Mouse (Mus musculus) heart, embryonic 15.5 days (tissue): ENCODE data around the gene Flywch1. TPM values are rescaled to one million over a fixed set of nuclear protein-coding genes. Genes with fewer than 3 reads are reported as not detected.

Experiments
- ATAC-seq: fragments of 200-750 bp; cut with Nextera tagmentation; replicated peaks from 2 replicates; pipeline ENCODE4 v1.8.0; 2017; ENCODE audit warnings: low read depth, moderate TSS enrichment; ENCODE audit not compliant: insufficient number of reproducible peaks, insufficient read depth, low FRiP score
- H3K27ac ChIP-seq: fragments of 300-500 bp; sonication (generic); 2 replicates; pipeline ENCODE4 v1.5.1; 2015; ENCODE audit warnings: mild to moderate bottlenecking, inconsistent platforms
- H3K27me3 ChIP-seq: fragments of 300-500 bp; sonication (generic); 2 replicates; pipeline ENCODE4 v1.6.1; 2015; ENCODE audit warnings: inconsistent platforms
- H3K36me3 ChIP-seq: fragments of 300-500 bp; sonication (generic); 2 replicates; pipeline ENCODE4 v1.6.1; 2015; ENCODE audit warnings: mild to moderate bottlenecking, inconsistent platforms
- H3K4me1 ChIP-seq: fragments of 300-500 bp; sonication (generic); replicated peaks from 2 replicates; pipeline ENCODE4 v1.6.1; 2015; ENCODE audit warnings: inconsistent platforms
- H3K4me2 ChIP-seq: fragments of 300-500 bp; sonication (generic); 2 replicates; pipeline ENCODE4 v1.6.1; 2015; ENCODE audit warnings: inconsistent platforms, mild to moderate bottlenecking, moderate library complexity
- H3K4me3 ChIP-seq: fragments of 300-500 bp; sonication (generic); 2 replicates; pipeline ENCODE4 v1.5.1; 2015; ENCODE audit warnings: mild to moderate bottlenecking, inconsistent platforms
- H3K9ac ChIP-seq: fragments of 300-500 bp; sonication (generic); 2 replicates; pipeline ENCODE4 v1.6.1; 2015; ENCODE audit warnings: mild to moderate bottlenecking, inconsistent platforms
- H3K9me3 ChIP-seq: fragments of 300-500 bp; sonication (generic); replicated peaks from 2 replicates; pipeline ENCODE4 v1.6.1; 2016; ENCODE audit warnings: inconsistent platforms
- WGBS: fragments of 180-500 bp; shearing (Covaris S2); methylation state at CpG from one replicate; pipeline ENCODE4 v1.1.7; 2015; ENCODE audit warnings: mixed read lengths; 5-methylcytosine and 5-hydroxymethylcytosine counted together
- polyA plus RNA-seq: library from polyadenylated mRNA; unstranded; fragments of >200 nt; fragmentation: Nextera tagmentation; extraction: Ambion mirVana; gene quantifications from 2 replicates; pipeline ENCODE4 v1.2.1, GENCODE M21; 2015

Flywch1 gene
- polyA plus RNA-seq, 1 experiment from 2014 or later: 36.5 TPM

GRCm38 (mm10) chr17:23797316-23797715 is 25.9 kb upstream of the Flywch1 start:
- Histone ChIP-seq H3K36me3 (no peaks in the 10 kb centered on the region), H3K4me3 (no peak overlapping the region), H3K9ac (no peak overlapping the region), H3K27ac (no peak overlapping the region), H3K9me3 (no peaks in the 10 kb centered on the region), H3K4me2 (no peak overlapping the region), H3K27me3 (no peaks in the 10 kb centered on the region), H3K4me1 (no peaks in the 10 kb centered on the region)
- WGBS: 59% methylated on average over 7 of the region's 7 CpGs
- no peak for ATAC-seq

GRCm38 (mm10) chr17:23795323-23795722 is 23.9 kb upstream of the Flywch1 start:
- Histone ChIP-seq H3K9me3 (no peaks in the 10 kb centered on the region), H3K4me3 (no peak overlapping the region), H3K36me3 (no peaks in the 10 kb centered on the region), H3K27me3 (no peaks in the 10 kb centered on the region), H3K4me1 (peaks cover 6% of the 10 kb centered on the region), H3K27ac (no peak overlapping the region), H3K9ac (no peak overlapping the region), H3K4me2 (no peak overlapping the region)
- no peak for ATAC-seq
- 91% methylated on average over 8 of the region's 8 CpGs for WGBS

GRCm38 (mm10) chr17:23791079-23791357 is 19.6 kb upstream of the Flywch1 start:
- 0 out of 2 replicates have a peak, but pooled peaks have one; percentile 20 for ATAC-seq
- whole genome bisulfite sequencing: 47% methylated on average over 2 of the region's 2 CpGs
- H3K36me3 ChIP-seq: no peaks in the 10 kb centered on the region
- H3K4me3 ChIP-seq: peak overlapping the region; percentile 50
- H3K9ac ChIP-seq: no peak overlapping the region; the same call in 1 of the 2 replicates
- peaks cover 19% of the 10 kb centered on the region for H3K4me1 ChIP-seq
- H3K4me2 ChIP-seq: peak overlapping the region; percentile 80
- no peaks in the 10 kb centered on the region for H3K27me3 ChIP-seq
- H3K27ac ChIP-seq: peak overlapping the region; percentile 85
- H3K9me3 ChIP-seq: no peaks in the 10 kb centered on the region

- no peaks in the 10 kb centered on the region for H3K27me3 ChIP-seq
- ATAC-seq: peak; percentile 66
- WGBS: 3% methylated on average over 29 of the region's 29 CpGs
Measured at GRCm38 (mm10) chr17:23790269-23791078, 19.1 kb upstream of the Flywch1 start, which contains the start of gene Srrm2. Gene Srrm2, plus strand, starts transcription at chr17:23790532.

GRCm38 (mm10) chr17:23789749-23790268 is 18.4 kb upstream of the Flywch1 start:
- H3K4me3 ChIP-seq: peak overlapping the region; percentile 50
- no peaks in the 10 kb centered on the region for H3K36me3 ChIP-seq
- H3K9ac ChIP-seq: peak overlapping the region; percentile 63
- peaks cover 25% of the 10 kb centered on the region for H3K4me1 ChIP-seq
- H3K9me3 ChIP-seq: no peaks in the 10 kb centered on the region
- WGBS: 15% methylated on average over 8 of the region's 8 CpGs
- no peaks in the 10 kb centered on the region for H3K27me3 ChIP-seq
- H3K27ac ChIP-seq: peak overlapping the region; percentile 85
- H3K4me2 ChIP-seq: peak overlapping the region; percentile 80
- ATAC-seq: no peak

More at GRCm38 (mm10) chr17:23790269-23791078, 19.1 kb upstream of the Flywch1 start, which contains the start of gene Srrm2:
- Histone ChIP-seq H3K36me3 (no peaks in the 10 kb centered on the region), H3K27ac (peak within 1 kb of the TSS; percentile 85), H3K4me3 (peak within 1 kb of the TSS; percentile 50), H3K9me3 (no peaks in the 10 kb centered on the region), H3K4me2 (peak within 1 kb of the TSS; percentile 80), H3K9ac (peak within 1 kb of the TSS; percentile 63), H3K4me1 (peaks cover 25% of the 10 kb centered on the region)

GRCm38 (mm10) chr17:23788973-23789372 is 17.6 kb upstream of the Flywch1 start:
- no peak for ATAC-seq
- Histone ChIP-seq H3K36me3 (no peaks in the 10 kb centered on the region), H3K9me3 (no peaks in the 10 kb centered on the region), H3K9ac (no peak overlapping the region), H3K27me3 (no peaks in the 10 kb centered on the region), H3K4me3 (no peak overlapping the region), H3K4me1 (peaks cover 25% of the 10 kb centered on the region), H3K4me2 (no peak overlapping the region), H3K27ac (no peak overlapping the region)
- WGBS: 86% methylated on average over 4 of the region's 4 CpGs

GRCm38 (mm10) chr17:23786510-23786931 is 15.1 kb upstream of the Flywch1 start:
- H3K9me3 ChIP-seq: no peaks in the 10 kb centered on the region
- no peak for ATAC-seq
- no peaks in the 10 kb centered on the region for H3K36me3 ChIP-seq
- H3K4me1 ChIP-seq: peaks cover 25% of the 10 kb centered on the region
- H3K9ac ChIP-seq: no peak overlapping the region
- H3K27ac ChIP-seq: no peak overlapping the region
- WGBS: 18% methylated on average over 13 of the region's 13 CpGs
- peak overlapping the region; percentile 95 for H3K4me2 ChIP-seq
- peak overlapping the region; percentile 55 for H3K4me3 ChIP-seq
- H3K27me3 ChIP-seq: no peaks in the 10 kb centered on the region

GRCm38 (mm10) chr17:23785561-23786471 is 14.4 kb upstream of the Flywch1 start, which contains the start of gene Flywch2:
Gene Flywch2, minus strand, starts transcription at chr17:23786081.
- H3K4me1 ChIP-seq: peaks cover 22% of the 10 kb centered on the region
- WGBS: 4% methylated on average over 43 of the region's 43 CpGs
- H3K4me2 ChIP-seq: peak within 1 kb of the TSS; percentile 95
- H3K27me3 ChIP-seq: no peaks in the 10 kb centered on the region
- H3K9me3 ChIP-seq: no peaks in the 10 kb centered on the region
- peak within 1 kb of the TSS; percentile 66 for H3K9ac ChIP-seq
- H3K27ac ChIP-seq: no peak within 1 kb of the TSS
- peak within 1 kb of the TSS; percentile 55 for H3K4me3 ChIP-seq
- peak; percentile 70 for ATAC-seq
- no peaks in the 10 kb centered on the region for H3K36me3 ChIP-seq

GRCm38 (mm10) chr17:23783352-23783751 is 11.9 kb upstream of the Flywch1 start:
- H3K9ac ChIP-seq: no peak overlapping the region
- H3K9me3 ChIP-seq: no peaks in the 10 kb centered on the region
- peaks cover 12% of the 10 kb centered on the region for H3K4me1 ChIP-seq
- no peaks in the 10 kb centered on the region for H3K27me3 ChIP-seq
- no peak for ATAC-seq
- H3K36me3 ChIP-seq: no peaks in the 10 kb centered on the region
- no peak overlapping the region for H3K4me2 ChIP-seq
- H3K4me3 ChIP-seq: no peak overlapping the region
- no peak overlapping the region for H3K27ac ChIP-seq

- H3K4me2 ChIP-seq: no peak overlapping the region
- no peak overlapping the region for H3K27ac ChIP-seq
- WGBS: 38% methylated on average over 2 of the region's 2 CpGs
Measured at GRCm38 (mm10) chr17:23778447-23778846, 7.0 kb upstream of the Flywch1 start.

GRCm38 (mm10) chr17:23777141-23777540 is 5.7 kb upstream of the Flywch1 start:
- 68% methylated on average over 2 of the region's 2 CpGs for WGBS
- no peaks in the 10 kb centered on the region for H3K9me3 ChIP-seq
- H3K36me3 ChIP-seq: no peaks in the 10 kb centered on the region
- H3K4me1 ChIP-seq: no peaks in the 10 kb centered on the region
- H3K4me2 ChIP-seq: no peak overlapping the region
- no peak overlapping the region for H3K9ac ChIP-seq
- no peak for ATAC-seq
- no peak overlapping the region for H3K27ac ChIP-seq
- H3K4me3 ChIP-seq: no peak overlapping the region
- no peaks in the 10 kb centered on the region for H3K27me3 ChIP-seq

More at GRCm38 (mm10) chr17:23778447-23778846, 7.0 kb upstream of the Flywch1 start:
- Histone ChIP-seq H3K9me3 (no peaks in the 10 kb centered on the region), H3K4me3 (no peak overlapping the region), H3K36me3 (no peaks in the 10 kb centered on the region), H3K9ac (no peak overlapping the region), H3K4me1 (no peaks in the 10 kb centered on the region), H3K27me3 (no peaks in the 10 kb centered on the region)
- no peak for ATAC-seq
